In the genomic region with DNA sequence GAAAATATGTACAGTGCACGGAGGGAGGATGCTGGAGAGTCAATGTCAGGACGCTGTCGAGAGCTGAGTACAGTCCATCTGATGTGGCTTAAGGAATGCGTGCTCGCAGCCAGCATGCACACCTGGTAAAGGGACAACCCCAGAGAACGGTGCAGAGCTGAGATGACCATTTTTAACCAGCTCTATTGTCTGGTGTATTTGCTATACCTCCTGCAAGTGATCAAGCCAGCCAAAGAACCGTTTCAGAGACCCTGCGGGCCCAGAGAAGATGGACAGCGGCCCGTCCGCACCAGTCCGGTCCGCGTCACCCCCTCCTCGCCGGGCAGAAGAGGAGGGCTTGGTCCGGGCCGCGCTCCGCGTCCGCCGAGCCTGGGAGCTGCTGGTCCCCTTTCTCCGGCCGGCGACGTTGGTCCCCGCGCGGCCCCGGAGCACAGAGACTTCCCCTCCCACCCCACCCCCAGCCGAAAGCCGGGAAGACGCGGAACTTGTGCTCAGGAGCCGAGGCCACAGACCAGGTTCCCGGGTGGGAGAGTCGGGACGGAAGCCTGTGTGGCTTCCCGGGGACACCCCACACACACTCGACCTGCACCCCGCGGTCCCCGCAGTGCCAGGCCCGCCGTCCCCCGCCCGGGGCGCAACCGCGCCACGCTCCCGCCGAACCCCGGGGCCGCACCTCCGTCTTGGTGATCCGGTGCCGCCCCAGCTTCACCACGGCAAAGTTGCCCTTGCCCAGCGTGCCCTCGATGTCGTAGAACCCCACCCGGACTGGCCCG, we compare ENCODE assay signal across 7 mouse cellular contexts. TPM values are rescaled to one million over a fixed set of nuclear protein-coding genes. Genes with fewer than 3 reads are reported as not detected.
DNase-seq lines count a peak whose midpoint lies in the region; ATAC-seq and TF ChIP-seq lines count a peak whose summit lies in the region.

No protein-coding gene starts in this region.

- H3K9ac ChIP-seq in forebrain, embryonic 13.5 days: peak overlapping the region; percentile 89
- H3K9ac ChIP-seq in intestine, embryonic 15.5 days: peak overlapping the region; percentile 82
- H3K9ac ChIP-seq in liver, postnatal 0 days (replicated peaks): peak overlapping the region; percentile 92

- TF ChIP-seq EP300 in liver, postnatal 0 days (IDR thresholded peaks at IDR 0.05; ENCODE audit: low read depth): no peak

- peak; percentile 8 for DNase-seq in right cerebral cortex, postnatal 14 days
- no peak for DNase-seq in right cerebral cortex, postnatal 10 days (ENCODE audit: low spot score in 2 of 2)
- no peak for DNase-seq in liver, postnatal 0 days

- H3K4me1 ChIP-seq in bone marrow macrophage, adult 2 months (ENCODE audit: control insufficient read depth, insufficient read depth, low read length): peaks cover 8% of the 10 kb centered on the region
- H3K4me1 ChIP-seq in forebrain, embryonic 13.5 days: peaks cover 17% of the 10 kb centered on the region
- peaks cover 3% of the 10 kb centered on the region; the same call in 1 of the 2 replicates for H3K4me1 ChIP-seq in intestine, embryonic 15.5 days (replicated peaks)
- 0 out of 2 replicates have a peak, but pooled peaks cover 4% of the 10 kb centered on the region for H3K4me1 ChIP-seq in liver, postnatal 0 days (ENCODE audit: insufficient read depth)
- no peaks in the 10 kb centered on the region for H3K4me1 ChIP-seq in olfactory bulb, adult 2 months (ENCODE audit: control insufficient read depth, insufficient read depth, low read length)

- ATAC-seq in forebrain, embryonic 13.5 days: peak; percentile 31
- ATAC-seq in intestine, embryonic 15.5 days: peak; percentile 76
- peak; percentile 55 for ATAC-seq in liver, postnatal 0 days

- peak overlapping the region; percentile 99 for H3K4me3 ChIP-seq in bone marrow macrophage, adult 2 months (ENCODE audit: insufficient read depth, low read length)
- peak overlapping the region; percentile 85 for H3K4me3 ChIP-seq in forebrain, embryonic 13.5 days
- peak overlapping the region; percentile 89 for H3K4me3 ChIP-seq in intestine, embryonic 15.5 days (replicated peaks)
- H3K4me3 ChIP-seq in liver, postnatal 0 days (ENCODE audit: low read depth, low read length): peak overlapping the region; percentile 88
- peak overlapping the region; percentile 96 for H3K4me3 ChIP-seq in olfactory bulb, adult 2 months (ENCODE audit: insufficient read depth, low read depth, low read length)

- H3K36me3 ChIP-seq in forebrain, embryonic 13.5 days (ENCODE audit: poor library complexity, severe bottlenecking): no peaks in the 10 kb centered on the region
- H3K36me3 ChIP-seq in intestine, embryonic 15.5 days: no peaks in the 10 kb centered on the region
- no peaks in the 10 kb centered on the region for H3K36me3 ChIP-seq in liver, postnatal 0 days (replicated peaks; ENCODE audit: insufficient read depth, low read length)

- WGBS in forebrain, embryonic 13.5 days: under 1% methylated on average over 61 of the region's 65 CpGs
- under 1% methylated on average over 62 of the region's 65 CpGs for WGBS in intestine, embryonic 15.5 days
- WGBS in liver, postnatal 0 days (ENCODE audit: insufficient replicate concordance): under 1% methylated on average over 64 of the region's 65 CpGs
- WGBS in olfactory bulb, adult 2 months: under 1% methylated on average over 65 of the region's 65 CpGs

- H3K27me3 ChIP-seq in forebrain, embryonic 13.5 days: 0 out of 2 replicates have a peak, but pooled peaks cover 3% of the 10 kb centered on the region
- no peaks in the 10 kb centered on the region for H3K27me3 ChIP-seq in intestine, embryonic 15.5 days (replicated peaks)
- no peaks in the 10 kb centered on the region for H3K27me3 ChIP-seq in liver, postnatal 0 days (ENCODE audit: insufficient read depth, low read length)

- no peak for TF ChIP-seq POLR2A in bone marrow macrophage, adult 2 months (IDR thresholded peaks at IDR 0.05; ENCODE audit: borderline replicate concordance, low read depth, low read length)
- TF ChIP-seq POLR2A in olfactory bulb, adult 2 months (IDR thresholded peaks at IDR 0.05; ENCODE audit: insufficient read depth, low read depth, low read length): no peak

- no peaks in the 10 kb centered on the region for H3K9me3 ChIP-seq in forebrain, embryonic 13.5 days (replicated peaks)
- H3K9me3 ChIP-seq in intestine, embryonic 15.5 days: no peaks in the 10 kb centered on the region
- H3K9me3 ChIP-seq in liver, postnatal 0 days (ENCODE audit: low read length): no peaks in the 10 kb centered on the region

- TF ChIP-seq CTCF in bone marrow macrophage, adult 2 months (IDR thresholded peaks at IDR 0.05; ENCODE audit: low read depth, low read length): no peak
- TF ChIP-seq CTCF in liver, postnatal 0 days (IDR thresholded peaks at IDR 0.05; ENCODE audit: low read depth): no peak
- no peak for TF ChIP-seq CTCF in olfactory bulb, adult 2 months (IDR thresholded peaks at IDR 0.05; ENCODE audit: insufficient read depth, low read depth, low read length)

- peak overlapping the region; percentile 86 for H3K27ac ChIP-seq in bone marrow macrophage, adult 2 months (ENCODE audit: insufficient read depth, low read depth, low read length)
- peak overlapping the region; percentile 78 for H3K27ac ChIP-seq in forebrain, embryonic 13.5 days
- H3K27ac ChIP-seq in intestine, embryonic 15.5 days: peak overlapping the region; percentile 89
- H3K27ac ChIP-seq in liver, postnatal 0 days (ENCODE audit: low read depth): peak overlapping the region; percentile 96
- H3K27ac ChIP-seq in olfactory bulb, adult 2 months (ENCODE audit: insufficient read depth, low read depth, low read length): peak overlapping the region; percentile 93

- H3K4me2 ChIP-seq in forebrain, embryonic 13.5 days: peak overlapping the region; percentile 86
- H3K4me2 ChIP-seq in intestine, embryonic 15.5 days (replicated peaks): peak overlapping the region; percentile 80
- H3K4me2 ChIP-seq in liver, postnatal 0 days (ENCODE audit: low read depth, low read length): peak overlapping the region; percentile 95

RNA-seq across cellular contexts. Expression of a gene that starts 0.6 kb away (rescaled TPM):
- polyA plus RNA-seq in bone marrow macrophage, adult 2 months (2012; ENCODE audit: insufficient read depth, insufficient read length, missing spikeins): 12.7 and 13.8 TPM in 2 replicates
- 14.4 and 15.1 TPM in 2 replicates for polyA plus RNA-seq in forebrain, embryonic 13.5 days (2015; fragmentation: Nextera tagmentation; extraction: Ambion mirVana)
- 13.0 and 14.6 TPM in 2 replicates for polyA plus RNA-seq in intestine, embryonic 15.5 days (2015; fragmentation: Nextera tagmentation; extraction: Ambion mirVana)
- polyA plus RNA-seq in liver, postnatal 0 days (2015; fragmentation: Nextera tagmentation; extraction: Ambion mirVana): 4.0 and 5.3 TPM in 2 replicates
- not detected in 2 replicates for polyA plus RNA-seq in olfactory bulb, adult 2 months (2012; ENCODE audit: insufficient read depth, insufficient read length, low replicate concordance, missing spikeins)

RNA-seq across cellular contexts. Expression of a gene that starts 52.4 kb away (rescaled TPM):
- not detected in 2 replicates for polyA plus RNA-seq in bone marrow macrophage, adult 2 months (2012; ENCODE audit: insufficient read depth, insufficient read length, missing spikeins)
- not detected in 2 replicates for polyA plus RNA-seq in forebrain, embryonic 13.5 days (2015; fragmentation: Nextera tagmentation; extraction: Ambion mirVana)
- not detected in 2 replicates for polyA plus RNA-seq in intestine, embryonic 15.5 days (2015; fragmentation: Nextera tagmentation; extraction: Ambion mirVana)
- not detected in 2 replicates for polyA plus RNA-seq in liver, postnatal 0 days (2015; fragmentation: Nextera tagmentation; extraction: Ambion mirVana)
- not detected in 2 replicates for polyA plus RNA-seq in olfactory bulb, adult 2 months (2012; ENCODE audit: insufficient read depth, insufficient read length, low replicate concordance, missing spikeins)
